Mouse (Mus musculus) megakaryocyte, embryonic 14.5 days (primary cell): ENCODE measurements at regions not wholly inside any gene's neighbourhood (a gene's known extent, or its start where the extent isn't known, plus 50 kb on each side); places are given as distances from the start of the nearest gene placed in this dataset.

Source experiments
- FLI1 ChIP-seq: IDR thresholded peaks from 2 replicates; pipeline ENCODE4 v1.6.1; 2012; ENCODE audit warnings: low read length, inconsistent platforms, mixed read lengths
- GATA1 ChIP-seq: IDR thresholded peaks from 3 replicates; pipeline ENCODE4 v1.6.1; 2012; ENCODE audit warnings: mixed read lengths, low read length, inconsistent platforms, borderline replicate concordance

- no peak for TF ChIP-seq GATA1
- TF ChIP-seq FLI1: no peak
Observed at GRCm38 (mm10) chr5:17080405-17080804, 288.8 kb downstream of the Gm28710 start.
